Mouse (Mus musculus): Measurements from ENCODE around the gene Ugt1a8.

GRCm38 (mm10) chr1:88220336-88220735 lies 132.7 kb downstream of the Ugt1a8 start:
- TF ChIP-seq CTCF (IDR thresholded peaks at IDR 0.05; ENCODE audit: insufficient read depth, low read length), result no peak
- TF ChIP-seq POLR2A (IDR thresholded peaks at IDR 0.05; ENCODE audit: borderline replicate concordance, extremely low read depth, low read depth, low read length), result no peak
